Mouse (Mus musculus) embryonic facial prominence, embryonic 11.5 days (tissue): ENCODE measurements around the gene C3. TPM values are rescaled to one million over a fixed set of nuclear protein-coding genes. Genes with fewer than 3 reads are reported as not detected.

Experiments used
- ATAC-seq: fragments of 200-750 bp; cut with Nextera tagmentation; replicated peaks from 2 replicates; pipeline ENCODE4 v1.8.0; 2017; ENCODE audit warnings: low read depth; ENCODE audit not compliant: insufficient number of reproducible peaks, low FRiP score, low TSS enrichment
- DNase-seq: peaks from one replicate; pipeline ENCODE4 v3.0.0-alpha.2; 2015; ENCODE audit warnings: low spot score
- H3K27ac ChIP-seq: fragments of 300-500 bp; sonication (generic); replicated peaks from 2 replicates; pipeline ENCODE4 v1.5.1; 2014; ENCODE audit warnings: mild to moderate bottlenecking, low read depth, low read length, control low read depth
- H3K27me3 ChIP-seq: fragments of 300-500 bp; sonication (generic); 2 replicates; pipeline ENCODE4 v1.6.1; 2014; ENCODE audit warnings: mild to moderate bottlenecking, low read length, moderate library complexity, mixed read lengths; ENCODE audit not compliant: control insufficient read depth, insufficient read depth
- H3K36me3 ChIP-seq: fragments of 300-500 bp; sonication (generic); replicated peaks from 2 replicates; pipeline ENCODE4 v1.6.1; 2014; ENCODE audit warnings: low read depth, mild to moderate bottlenecking, low read length, moderate library complexity, mixed read lengths; ENCODE audit not compliant: control insufficient read depth, insufficient read depth
- H3K4me1 ChIP-seq: fragments of 300-500 bp; sonication (generic); 2 replicates; pipeline ENCODE4 v1.6.1; 2014; ENCODE audit warnings: low read length, mixed read lengths; ENCODE audit not compliant: control insufficient read depth, insufficient read depth
- H3K4me2 ChIP-seq: fragments of 300-500 bp; sonication (generic); 2 replicates; pipeline ENCODE4 v1.6.1; 2014; ENCODE audit warnings: low read depth, mild to moderate bottlenecking, control low read depth, low read length, moderate library complexity
- H3K4me3 ChIP-seq: fragments of 300-500 bp; sonication (generic); 2 replicates; pipeline ENCODE4 v1.5.1; 2014; ENCODE audit warnings: low read depth, low read length, control low read depth
- H3K9ac ChIP-seq: fragments of 300-500 bp; sonication (generic); replicated peaks from 2 replicates; pipeline ENCODE4 v1.6.1; 2014; ENCODE audit warnings: mild to moderate bottlenecking, control low read depth, low read length
- H3K9me3 ChIP-seq: fragments of 300-500 bp; sonication (generic); replicated peaks from 2 replicates; pipeline ENCODE4 v1.6.1; 2016; ENCODE audit warnings: mild to moderate bottlenecking, low read length, inconsistent platforms, mixed read lengths; ENCODE audit not compliant: control insufficient read depth
- WGBS: fragments of 180-500 bp; shearing (Covaris S2); extraction: QIAGEN DNeasy Blood & Tissue Kit; methylation state at CpG from one replicate; pipeline ENCODE4 v1.1.7; 2014; 5-methylcytosine and 5-hydroxymethylcytosine counted together
- polyA plus RNA-seq: library from polyadenylated mRNA; unstranded; fragments of >200 nt; fragmentation: Nextera tagmentation; extraction: Ambion mirVana; gene quantifications from 2 replicates; pipeline ENCODE4 v1.2.1, GENCODE M21; 2014

The C3 gene
- polyA plus RNA-seq, 1 experiment from 2014 or later: 0.35 TPM

GRCm38 (mm10) chr17:57264972-57265945 is 37.3 kb upstream of the C3 start:
- Histone ChIP-seq H3K27ac (no peak overlapping the region), H3K27me3 (no peaks in the 10 kb centered on the region), H3K9me3 (no peaks in the 10 kb centered on the region), H3K9ac (no peak overlapping the region), H3K4me1 (no peaks in the 10 kb centered on the region), H3K4me2 (no peak overlapping the region; the same call in 1 of the 2 replicates), H3K36me3 (peaks cover 9% of the 10 kb centered on the region; the same call in 1 of the 2 replicates), H3K4me3 (no peak overlapping the region)
- 31% methylated on average over 21 of the region's 22 CpGs for WGBS
- DNase-seq (peak; percentile 25), ATAC-seq (peak; percentile 64)

DNA sequence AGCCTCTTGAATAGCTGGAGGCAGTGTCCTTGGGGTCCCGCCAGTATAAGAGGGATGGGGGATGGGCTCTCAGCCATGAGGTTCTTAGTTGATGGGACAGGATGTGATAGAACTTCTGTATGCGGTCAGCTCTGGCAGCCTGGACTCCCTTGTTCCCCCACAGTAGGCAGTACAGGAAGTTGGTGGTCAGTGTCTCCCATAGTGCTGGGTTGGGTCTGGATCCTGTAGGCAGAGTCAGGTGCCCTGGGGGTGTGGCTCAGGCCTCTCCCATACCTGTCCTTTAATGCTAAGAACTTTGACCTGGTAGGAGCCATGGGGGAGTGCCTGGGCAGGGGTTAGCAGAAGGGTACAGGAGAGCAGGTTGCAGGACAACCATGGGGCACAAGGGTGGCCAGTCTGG is 36.2 kb upstream of the C3 start:
- Histone ChIP-seq H3K9me3 (no peaks in the 10 kb centered on the region), H3K36me3 (peaks cover 9% of the 10 kb centered on the region; the same call in 1 of the 2 replicates), H3K4me2 (no peak overlapping the region), H3K27ac (no peak overlapping the region), H3K27me3 (no peaks in the 10 kb centered on the region), H3K4me3 (no peak overlapping the region), H3K9ac (no peak overlapping the region), H3K4me1 (no peaks in the 10 kb centered on the region)
- 72% methylated on average over 2 of the region's 2 CpGs for WGBS
- ATAC-seq (no peak; the same call in 1 of the 2 replicates), DNase-seq (no peak)

DNA sequence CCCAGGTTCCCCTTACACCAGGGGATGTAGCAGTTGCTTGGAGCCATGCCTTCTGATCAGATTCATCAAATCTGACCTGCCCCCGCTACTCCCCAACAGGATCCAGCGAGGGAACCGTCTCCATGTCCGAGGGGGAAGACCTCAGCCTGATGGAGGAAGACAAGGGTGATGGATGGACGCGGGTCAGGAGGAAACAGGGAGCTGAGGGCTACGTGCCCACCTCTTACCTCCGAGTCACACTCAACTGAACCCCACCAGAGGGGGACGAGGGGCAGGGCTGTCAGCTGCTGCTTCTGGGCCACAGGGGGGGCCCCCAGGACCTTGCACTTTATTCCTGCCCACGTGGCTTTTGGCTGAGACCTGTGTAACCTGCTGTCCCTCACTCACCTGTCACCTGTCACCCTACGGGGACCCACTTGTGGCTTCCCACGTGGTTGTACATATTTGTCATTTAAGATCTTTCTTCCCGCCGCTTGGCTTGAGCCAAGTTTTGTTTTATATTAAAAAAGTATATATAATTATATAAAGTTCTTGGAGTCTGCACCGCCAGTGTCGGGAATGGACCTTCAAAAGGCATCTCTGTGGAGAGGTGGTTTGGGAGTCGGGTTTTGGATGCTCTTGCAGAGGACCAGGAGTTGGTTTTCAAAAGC is 35.1 kb upstream of the C3 start:
- H3K9ac ChIP-seq: no peak overlapping the region
- H3K4me3 ChIP-seq: no peak overlapping the region
- no peaks in the 10 kb centered on the region for H3K9me3 ChIP-seq
- no peaks in the 10 kb centered on the region for H3K4me1 ChIP-seq
- ATAC-seq: no peak
- DNase-seq: no peak
- H3K27ac ChIP-seq: no peak overlapping the region
- no peaks in the 10 kb centered on the region for H3K27me3 ChIP-seq
- no peak overlapping the region for H3K4me2 ChIP-seq
- peaks cover 9% of the 10 kb centered on the region; the same call in 1 of the 2 replicates for H3K36me3 ChIP-seq
- WGBS: 90% methylated on average over 17 of the region's 17 CpGs

GRCm38 (mm10) chr17:57261796-57262195 is 33.9 kb upstream of the C3 start:
- H3K27me3 ChIP-seq: no peaks in the 10 kb centered on the region
- H3K4me3 ChIP-seq: no peak overlapping the region
- 41% methylated on average over 1 of the region's 1 CpGs for WGBS
- DNase-seq (no peak), ATAC-seq (no peak)
- no peaks in the 10 kb centered on the region for H3K4me1 ChIP-seq
- H3K9ac ChIP-seq: no peak overlapping the region
- H3K4me2 ChIP-seq: no peak overlapping the region
- H3K9me3 ChIP-seq: no peaks in the 10 kb centered on the region
- H3K36me3 ChIP-seq: peaks cover 9% of the 10 kb centered on the region
- H3K27ac ChIP-seq: no peak overlapping the region

DNA sequence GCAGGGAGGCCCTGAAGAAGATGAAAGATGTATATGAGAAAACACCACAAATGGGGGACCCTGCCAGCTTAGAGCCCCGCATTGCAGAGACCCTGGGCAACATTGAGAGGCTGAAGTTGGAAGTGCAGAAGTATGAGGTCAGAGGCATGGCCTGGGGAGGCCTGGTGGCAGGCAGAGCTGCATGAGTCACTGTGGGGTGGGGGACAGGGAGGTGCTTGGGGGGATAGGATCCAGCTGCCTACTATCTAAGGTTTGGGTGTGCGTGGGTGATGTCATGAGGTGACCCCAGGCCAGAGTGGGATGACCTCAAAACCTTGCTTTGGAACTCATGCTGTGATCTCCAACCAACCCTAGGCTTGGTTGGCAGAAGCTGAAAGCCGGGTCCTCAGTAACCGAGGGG is 33.4 kb upstream of the C3 start:
- WGBS: 92% methylated on average over 4 of the region's 4 CpGs
- Histone ChIP-seq H3K36me3 (peaks cover 9% of the 10 kb centered on the region), H3K4me3 (no peak overlapping the region), H3K4me2 (no peak overlapping the region), H3K27ac (no peak overlapping the region), H3K9ac (no peak overlapping the region), H3K4me1 (no peaks in the 10 kb centered on the region), H3K9me3 (no peaks in the 10 kb centered on the region), H3K27me3 (no peaks in the 10 kb centered on the region)
- ATAC-seq (no peak), DNase-seq (no peak)

GRCm38 (mm10) chr17:57260351-57260750 is 32.4 kb upstream of the C3 start:
- Histone ChIP-seq H3K4me1 (no peaks in the 10 kb centered on the region), H3K27ac (no peak overlapping the region), H3K9me3 (no peaks in the 10 kb centered on the region), H3K36me3 (peaks cover 9% of the 10 kb centered on the region), H3K27me3 (no peaks in the 10 kb centered on the region), H3K4me3 (no peak overlapping the region), H3K9ac (no peak overlapping the region), H3K4me2 (no peak overlapping the region)
- WGBS: 91% methylated on average over 9 of the region's 9 CpGs
- ATAC-seq (no peak), DNase-seq (no peak)

- DNase-seq (no peak), ATAC-seq (no peak)
- no peak overlapping the region for H3K4me3 ChIP-seq
- WGBS: 92% methylated on average over 8 of the region's 8 CpGs
- H3K27me3 ChIP-seq: no peaks in the 10 kb centered on the region
- H3K27ac ChIP-seq: no peak overlapping the region
- H3K4me1 ChIP-seq: no peaks in the 10 kb centered on the region
- H3K9me3 ChIP-seq: no peaks in the 10 kb centered on the region
- H3K9ac ChIP-seq: no peak overlapping the region
- H3K4me2 ChIP-seq: no peak overlapping the region
- H3K36me3 ChIP-seq: peaks cover 9% of the 10 kb centered on the region
Observed at GRCm38 (mm10) chr17:57259742-57260141, 31.8 kb upstream of the C3 start.

GRCm38 (mm10) chr17:57258191-57258590 is 30.3 kb upstream of the C3 start:
- Histone ChIP-seq H3K27ac (no peak overlapping the region), H3K9me3 (no peaks in the 10 kb centered on the region), H3K36me3 (peaks cover 9% of the 10 kb centered on the region), H3K9ac (no peak overlapping the region), H3K27me3 (no peaks in the 10 kb centered on the region), H3K4me2 (no peak overlapping the region), H3K4me3 (no peak overlapping the region), H3K4me1 (no peaks in the 10 kb centered on the region)
- no peak for ATAC-seq
- WGBS: 97% methylated on average over 3 of the region's 3 CpGs
- no peak for DNase-seq
